Mouse (Mus musculus): ENCODE results near the gene Gpr179.
"Not testable (repeated sequence)": the region's sequence is repeated elsewhere in the genome, so short reads cannot be mapped to it uniquely, and the experiment has no call there.

Gpr179 gene

GRCm38 (mm10) chr11:97321894-97322600 is 29.8 kb downstream of the Gpr179 start:
- peak; percentile 88 for DNase-seq (ENCODE audit: low read depth, low spot score)

DNA sequence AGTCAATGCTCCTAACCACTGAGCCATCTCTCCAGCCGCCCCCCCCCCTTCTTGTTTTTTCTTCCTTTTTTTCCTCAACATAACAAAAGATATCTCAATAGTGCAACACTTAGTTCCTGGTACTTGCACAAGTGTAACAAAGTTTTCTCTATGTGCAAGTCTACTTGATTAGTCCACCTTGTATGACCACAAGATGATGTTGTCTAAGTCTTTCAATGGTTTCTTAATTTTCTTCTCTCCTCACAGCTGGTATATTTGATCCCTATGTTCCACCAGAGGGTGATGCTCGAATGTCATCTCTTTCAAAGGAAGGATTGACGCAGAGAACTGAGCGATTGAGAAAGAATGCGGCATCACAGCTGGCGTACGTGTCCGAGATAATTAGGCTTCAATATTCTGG is 30.7 kb downstream of the Gpr179 start:
- no peak for DNase-seq (ENCODE audit: low read depth, low spot score)

- peak; percentile 99 for DNase-seq (ENCODE audit: low read depth, low spot score)
These were observed 36.1 kb downstream of the Gpr179 start, which contains the start of gene Mrpl45 for GRCm38 (mm10) chr11:97315504-97316503. Gene Mrpl45 (plus strand): TSS chr11:97315716.

- DNase-seq (ENCODE audit: low read depth, low spot score) = no peak
These were observed 37.0 kb downstream of the Gpr179 start for GRCm38 (mm10) chr11:97314751-97315503.

DNA sequence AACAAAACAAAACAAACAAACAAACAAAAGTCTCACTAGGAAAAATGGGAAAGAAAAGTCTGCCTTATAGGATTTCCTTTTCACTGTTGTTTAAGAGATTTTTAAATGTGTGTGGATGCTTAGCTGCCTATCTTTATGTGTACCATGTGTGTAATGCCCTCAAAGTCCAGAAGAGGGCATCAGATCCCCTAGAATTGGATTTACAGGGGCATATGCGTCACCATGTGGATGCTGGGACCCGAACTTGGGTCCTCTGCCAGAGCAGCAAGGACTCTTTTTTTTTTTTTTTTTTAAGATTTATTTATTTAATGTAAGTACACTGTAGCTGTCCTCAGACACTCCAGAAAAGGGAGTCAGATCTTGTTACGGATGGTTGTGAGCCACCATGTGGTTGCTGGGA is 37.8 kb downstream of the Gpr179 start:
- DNase-seq (ENCODE audit: low read depth, low spot score) = peak; percentile 89

- DNase-seq (ENCODE audit: low read depth, low spot score) = not testable (repeated sequence)
These were observed 39.0 kb downstream of the Gpr179 start for GRCm38 (mm10) chr11:97312871-97313270.

DNA sequence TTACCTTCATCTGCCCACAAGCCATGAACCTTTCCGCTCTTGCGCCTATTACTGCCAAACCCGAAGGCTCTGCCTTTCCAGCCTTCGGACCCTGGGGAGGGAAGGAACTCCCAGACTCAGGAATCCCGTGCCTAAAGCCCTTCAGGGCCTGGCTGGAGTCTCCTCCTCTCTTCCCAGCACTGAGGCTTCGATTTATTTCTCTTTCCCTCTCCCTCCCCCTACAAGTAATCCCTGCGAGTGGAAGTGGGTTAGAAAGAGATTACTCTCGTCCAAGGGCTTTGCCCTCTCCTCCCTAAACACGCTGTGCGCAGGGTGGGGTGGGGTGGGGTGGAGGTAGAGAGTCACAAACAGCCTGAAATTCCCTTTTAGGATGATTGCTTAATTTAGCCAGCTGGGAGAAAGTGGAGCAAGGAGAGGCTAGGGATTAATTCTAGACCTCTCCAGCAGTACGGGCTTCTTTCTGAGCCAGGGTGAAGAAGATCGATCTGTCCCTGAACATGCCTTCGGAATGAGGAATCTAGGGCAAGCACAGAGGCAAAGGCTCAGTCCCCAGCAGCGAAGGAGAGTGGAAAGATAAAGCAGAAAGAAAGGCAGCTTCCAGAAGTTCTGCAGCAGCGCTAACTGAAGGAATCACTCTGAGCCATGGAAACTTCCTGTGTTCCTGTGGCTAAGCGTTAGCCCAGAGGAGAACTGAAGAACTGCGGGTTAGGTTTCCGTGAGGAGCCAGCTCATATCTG is 40.8 kb downstream of the Gpr179 start:
- peak; percentile 85 for DNase-seq (ENCODE audit: low read depth, low spot score)

- DNase-seq (ENCODE audit: low read depth, low spot score) = peak; percentile 98
These were observed 41.8 kb downstream of the Gpr179 start for GRCm38 (mm10) chr11:97309911-97310571.

- DNase-seq (ENCODE audit: low read depth, low spot score) = peak; percentile 51
These were observed 42.4 kb downstream of the Gpr179 start for GRCm38 (mm10) chr11:97309451-97309836.

- no peak for DNase-seq (ENCODE audit: low read depth, low spot score)
These were observed 42.9 kb downstream of the Gpr179 start for GRCm38 (mm10) chr11:97308806-97309450.

- DNase-seq (ENCODE audit: low read depth, low spot score) = no peak
These were observed 44.4 kb downstream of the Gpr179 start for GRCm38 (mm10) chr11:97307294-97308069.

DNA sequence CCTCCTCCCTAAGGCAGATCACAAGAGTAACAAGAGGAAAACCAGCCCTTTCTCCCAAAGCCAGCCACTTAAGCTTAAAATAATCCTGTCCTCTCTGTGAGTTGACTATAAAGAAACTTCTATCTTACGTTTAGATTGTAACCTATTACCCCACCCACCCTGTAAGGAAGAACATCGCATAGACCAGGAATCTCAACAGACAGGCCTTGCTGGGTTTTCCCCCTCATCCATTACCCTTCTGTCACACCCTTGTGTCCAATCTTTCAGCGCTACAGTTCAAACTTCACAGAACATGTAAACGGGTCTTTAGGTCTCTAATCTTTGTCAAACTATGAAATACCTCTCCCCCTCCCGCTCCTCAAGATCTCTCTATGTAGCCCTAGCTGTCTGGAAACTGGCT is 47.2 kb downstream of the Gpr179 start:
- DNase-seq (ENCODE audit: low read depth, low spot score) = no peak

DNA sequence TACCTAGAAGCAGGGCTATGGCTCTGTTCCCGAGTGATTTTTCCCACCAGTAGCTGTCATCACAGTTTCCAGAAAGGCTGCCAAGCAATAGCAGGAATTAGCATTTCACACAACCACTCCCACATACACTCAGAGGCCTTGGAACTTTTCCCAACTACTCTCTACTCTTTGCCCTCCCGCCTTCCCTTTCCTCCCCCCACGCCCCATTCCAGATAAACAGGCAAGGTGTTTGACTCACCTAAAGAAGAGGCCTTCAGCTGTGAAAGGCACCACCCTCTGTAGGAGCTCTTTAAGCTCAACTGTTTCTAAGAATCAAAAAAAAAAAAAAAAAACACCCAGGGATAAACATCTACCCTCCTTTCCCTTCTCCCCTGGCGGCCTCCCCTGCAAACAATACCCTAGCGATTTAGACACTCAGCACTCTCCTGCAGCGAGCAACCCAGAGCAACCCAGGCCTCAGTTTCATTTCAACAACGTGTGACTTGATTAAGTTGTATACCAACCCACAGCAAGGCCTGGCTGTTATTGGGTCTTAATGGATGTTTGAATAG is 49.6 kb downstream of the Gpr179 start:
- peak; percentile 55 for DNase-seq (ENCODE audit: low read depth, low spot score)

GRCm38 (mm10) chr11:97301406-97301805 is 50.5 kb downstream of the Gpr179 start:
- no peak for DNase-seq (ENCODE audit: low read depth, low spot score)

DNA sequence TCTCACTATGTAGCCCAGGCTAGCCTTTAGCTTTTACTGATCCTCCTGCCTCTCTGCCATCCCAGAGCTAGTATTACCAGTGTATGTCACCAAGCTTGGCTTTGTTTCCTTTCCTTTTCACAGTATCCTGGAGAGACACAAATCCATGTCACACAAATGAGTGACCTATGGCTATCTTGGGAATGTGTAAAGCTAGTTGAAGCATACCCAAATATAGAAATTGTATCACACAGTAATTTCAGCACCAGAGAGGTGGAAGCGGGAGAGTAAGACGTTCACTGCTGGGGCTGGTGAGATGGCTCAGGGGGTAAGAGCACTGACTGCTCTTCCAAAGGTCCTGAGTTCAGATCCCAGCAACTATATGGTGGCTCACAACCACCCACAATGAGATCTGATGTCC is 51.9 kb downstream of the Gpr179 start:
- no peak for DNase-seq (ENCODE audit: low read depth, low spot score)

DNA sequence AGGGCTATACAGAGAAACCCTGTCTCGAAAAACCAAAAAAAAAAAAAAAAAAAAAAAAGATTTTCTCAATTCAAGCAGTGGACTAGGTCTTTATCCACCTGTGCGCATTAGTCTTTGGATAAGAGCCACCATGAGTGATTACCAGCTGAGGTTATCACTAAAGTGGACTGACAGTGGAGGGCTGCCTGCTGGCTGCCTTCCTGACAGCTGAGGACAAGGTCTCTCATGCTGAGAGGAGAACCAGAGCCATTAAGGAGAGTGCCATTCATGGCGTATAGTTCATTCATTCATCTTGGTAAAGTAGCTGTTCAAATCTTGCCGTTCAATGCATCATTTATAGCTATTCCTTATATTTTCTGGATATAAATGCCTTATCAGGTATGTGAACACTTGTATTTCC is 55.3 kb downstream of the Gpr179 start:
- no peak for DNase-seq (ENCODE audit: low read depth, low spot score)

- DNase-seq (ENCODE audit: low read depth, low spot score) = peak; percentile 72
These were observed 59.1 kb downstream of the Gpr179 start for GRCm38 (mm10) chr11:97292731-97293130.

GRCm38 (mm10) chr11:97289276-97290230 is 62.3 kb downstream of the Gpr179 start:
- DNase-seq (ENCODE audit: low read depth, low spot score) = peak; percentile 77

All from ES-CJ7 (cell line).